Mouse (Mus musculus): ENCODE measurements around the gene Fbxo33. TPM values are rescaled to one million over a fixed set of nuclear protein-coding genes. Genes with fewer than 3 reads are reported as not detected.

The Fbxo33 gene
- polyA plus RNA-seq, 1 experiment from 2014 or later: 10.4 TPM

Small RNA genes within 50 kb of the gene (microRNA-seq; reads per million reads assigned to microRNA genes)
- gene Gm27284: not detected

Other genes with a start within 250 kb of the Fbxo33 start
- 90.9 and 97.6 TPM in 2 replicates for gene Sec23a, start 207.7 kb downstream of the Fbxo33 start, polyA plus RNA-seq (2016; fragmentation: Nextera tagmentation; extraction: Ambion mirVana)
- 34.2 and 36.6 TPM in 2 replicates for gene Gemin2, start 206.3 kb downstream of the Fbxo33 start, polyA plus RNA-seq (2016; fragmentation: Nextera tagmentation; extraction: Ambion mirVana)
- gene Trappc6b, start 158.3 kb downstream of the Fbxo33 start, polyA plus RNA-seq (2016; fragmentation: Nextera tagmentation; extraction: Ambion mirVana): 78.4 and 82.9 TPM in 2 replicates
- 115 and 128 TPM in 2 replicates for gene Pnn, start 152.8 kb downstream of the Fbxo33 start, polyA plus RNA-seq (2016; fragmentation: Nextera tagmentation; extraction: Ambion mirVana)
- 58.0 and 60.3 TPM in 2 replicates for gene Mia2, start 123.9 kb downstream of the Fbxo33 start, polyA plus RNA-seq (2016; fragmentation: Nextera tagmentation; extraction: Ambion mirVana)